Mouse (Mus musculus): ENCODE results near the gene Igdcc3.

Gene Igdcc3

GRCm38 (mm10) chr9:65140491-65140890 is 498 bp upstream of the Igdcc3 start:
- DNase-seq (ENCODE audit: low spot score): no peak

- DNase-seq (ENCODE audit: low spot score): peak; percentile 61
These were observed 452 bp downstream of the Igdcc3 start for GRCm38 (mm10) chr9:65141306-65141975.

- peak; percentile 55 for DNase-seq (ENCODE audit: low spot score)
These were observed 958 bp downstream of the Igdcc3 start for GRCm38 (mm10) chr9:65141976-65142318.

- no peak for DNase-seq (ENCODE audit: low spot score)
These were observed 1.4 kb downstream of the Igdcc3 start for GRCm38 (mm10) chr9:65142399-65142798.

- DNase-seq (ENCODE audit: low spot score): no peak
These were observed 5.0 kb downstream of the Igdcc3 start for GRCm38 (mm10) chr9:65146001-65146400.

GRCm38 (mm10) chr9:65148507-65148906 is 7.5 kb downstream of the Igdcc3 start:
- DNase-seq (ENCODE audit: low spot score): no peak

GRCm38 (mm10) chr9:65152711-65153330 is 11.8 kb downstream of the Igdcc3 start:
- DNase-seq (ENCODE audit: low spot score): no peak

GRCm38 (mm10) chr9:65153331-65153711 is 12.3 kb downstream of the Igdcc3 start:
- no peak for DNase-seq (ENCODE audit: low spot score)

- DNase-seq (ENCODE audit: low spot score): peak; percentile 30
These were observed 13.9 kb downstream of the Igdcc3 start for GRCm38 (mm10) chr9:65154692-65155455.

- no peak for DNase-seq (ENCODE audit: low spot score)
These were observed 15.6 kb downstream of the Igdcc3 start for GRCm38 (mm10) chr9:65156604-65157003.

- no peak for DNase-seq (ENCODE audit: low spot score)
These were observed 16.6 kb downstream of the Igdcc3 start for GRCm38 (mm10) chr9:65157631-65158030.

- DNase-seq (ENCODE audit: low spot score): no peak
These were observed 20.2 kb downstream of the Igdcc3 start for GRCm38 (mm10) chr9:65161188-65161587.

- DNase-seq (ENCODE audit: low spot score): no peak
These were observed 20.9 kb downstream of the Igdcc3 start for GRCm38 (mm10) chr9:65161881-65162280.

- peak; percentile 40 for DNase-seq (ENCODE audit: low spot score)
These were observed 22.0 kb downstream of the Igdcc3 start for GRCm38 (mm10) chr9:65162711-65163639.

- DNase-seq (ENCODE audit: low spot score): no peak
These were observed 23.9 kb downstream of the Igdcc3 start for GRCm38 (mm10) chr9:65164870-65165269.

- no peak for DNase-seq (ENCODE audit: low spot score)
These were observed 25.4 kb downstream of the Igdcc3 start for GRCm38 (mm10) chr9:65166386-65166785.

- no peak for DNase-seq (ENCODE audit: low spot score)
These were observed 27.5 kb downstream of the Igdcc3 start for GRCm38 (mm10) chr9:65168534-65168933.

- DNase-seq (ENCODE audit: low spot score): no peak
These were observed 28.0 kb downstream of the Igdcc3 start for GRCm38 (mm10) chr9:65168952-65169351.

GRCm38 (mm10) chr9:65172654-65173053 is 31.7 kb downstream of the Igdcc3 start:
- DNase-seq (ENCODE audit: low spot score): no peak

- DNase-seq (ENCODE audit: low spot score): no peak
These were observed 34.4 kb downstream of the Igdcc3 start for GRCm38 (mm10) chr9:65175234-65175938.

Measured in ovary, postnatal 36 days (tissue).